Mouse (Mus musculus) midbrain, embryonic 11.5 days (tissue): ENCODE measurements around the gene Pigm. TPM values are rescaled to one million over a fixed set of nuclear protein-coding genes. Genes with fewer than 3 reads are reported as not detected.

Source experiments
- ATAC-seq: fragments of 200-750 bp; cut with Nextera tagmentation; 2 replicates; pipeline ENCODE4 v1.8.0; 2017; ENCODE audit warnings: moderate TSS enrichment, moderate library complexity; ENCODE audit not compliant: low FRiP score
- DNase-seq: peaks from one replicate; pipeline ENCODE4 v3.0.0; 2015; ENCODE audit warnings: low spot score; ENCODE audit errors: missing footprints
- H3K27ac ChIP-seq: fragments of 300-500 bp; sonication (generic); 2 replicates; pipeline ENCODE4 v1.5.1; 2014; ENCODE audit warnings: low read depth, low read length
- H3K27me3 ChIP-seq: fragments of 300-500 bp; sonication (generic); 2 replicates; pipeline ENCODE4 v1.6.1; 2014; ENCODE audit warnings: mild to moderate bottlenecking, low read length, moderate library complexity, mixed read lengths; ENCODE audit not compliant: control insufficient read depth, insufficient read depth
- H3K36me3 ChIP-seq: fragments of 300-500 bp; sonication (generic); 2 replicates; pipeline ENCODE4 v1.6.1; 2014; ENCODE audit warnings: mild to moderate bottlenecking, low read length, moderate library complexity, mixed read lengths; ENCODE audit not compliant: control insufficient read depth, insufficient read depth
- H3K4me1 ChIP-seq: fragments of 300-500 bp; sonication (generic); 2 replicates; pipeline ENCODE4 v1.6.1; 2014; ENCODE audit warnings: low read length; ENCODE audit not compliant: control insufficient read depth, insufficient read depth
- H3K4me2 ChIP-seq: fragments of 300-500 bp; sonication (generic); 2 replicates; pipeline ENCODE4 v1.6.1; 2014; ENCODE audit warnings: mild to moderate bottlenecking, moderate library complexity
- H3K4me3 ChIP-seq: fragments of 300-500 bp; sonication (generic); 2 replicates; pipeline ENCODE4 v1.5.1; 2014; ENCODE audit warnings: low read depth, low read length
- H3K9ac ChIP-seq: fragments of 300-500 bp; sonication (generic); 2 replicates; pipeline ENCODE4 v1.6.1; 2014; ENCODE audit warnings: low read length
- H3K9me3 ChIP-seq: fragments of 300-500 bp; sonication (generic); 2 replicates; pipeline ENCODE4 v1.6.1; 2016; ENCODE audit warnings: low read length; ENCODE audit not compliant: control insufficient read depth
- WGBS: fragments of 180-500 bp; shearing (Covaris S2); extraction: QIAGEN DNeasy Blood & Tissue Kit; methylation state at CpG from one replicate; pipeline ENCODE4 v1.1.7; 2014; 5-methylcytosine and 5-hydroxymethylcytosine counted together
- polyA plus RNA-seq: library from polyadenylated mRNA; unstranded; fragments of >200 nt; fragmentation: Nextera tagmentation; extraction: Ambion mirVana; gene quantifications from 2 replicates; pipeline ENCODE4 v1.2.1, GENCODE M21; 2014

The Pigm gene
- polyA plus RNA-seq, 1 experiment from 2014 or later, result 11.0 TPM

DNA sequence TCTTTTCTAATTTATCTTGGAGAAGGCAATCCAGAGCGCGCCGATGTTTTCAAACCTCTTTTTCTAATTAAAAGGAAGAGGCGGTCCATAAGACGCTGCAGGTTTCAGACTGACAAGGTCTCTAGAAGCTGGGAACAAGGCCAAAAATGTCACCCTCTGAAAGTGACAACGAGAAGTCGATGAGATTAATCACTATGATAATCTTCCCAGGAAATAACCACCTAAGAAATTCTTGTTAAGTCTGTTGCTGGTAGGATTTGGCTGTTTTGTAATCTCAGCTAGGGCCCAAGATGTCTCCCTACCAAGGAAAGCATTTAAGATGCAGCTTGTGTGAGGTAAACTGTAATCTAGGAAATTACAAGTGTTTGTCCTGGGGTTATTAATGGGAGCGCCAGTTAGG is 17.4 kb downstream of the Pigm start:
- no peaks in the 10 kb centered on the region for H3K36me3 ChIP-seq
- H3K4me2 ChIP-seq, result no peak overlapping the region
- H3K4me3 ChIP-seq, result no peak overlapping the region
- no peaks in the 10 kb centered on the region for H3K9me3 ChIP-seq
- H3K9ac ChIP-seq, result no peak overlapping the region
- no peak overlapping the region for H3K27ac ChIP-seq
- no peaks in the 10 kb centered on the region for H3K27me3 ChIP-seq
- DNase-seq, result no peak
- 68% methylated on average over 8 of the region's 8 CpGs for WGBS
- ATAC-seq, result no peak
- no peaks in the 10 kb centered on the region; the same call in 1 of the 2 replicates for H3K4me1 ChIP-seq

DNA sequence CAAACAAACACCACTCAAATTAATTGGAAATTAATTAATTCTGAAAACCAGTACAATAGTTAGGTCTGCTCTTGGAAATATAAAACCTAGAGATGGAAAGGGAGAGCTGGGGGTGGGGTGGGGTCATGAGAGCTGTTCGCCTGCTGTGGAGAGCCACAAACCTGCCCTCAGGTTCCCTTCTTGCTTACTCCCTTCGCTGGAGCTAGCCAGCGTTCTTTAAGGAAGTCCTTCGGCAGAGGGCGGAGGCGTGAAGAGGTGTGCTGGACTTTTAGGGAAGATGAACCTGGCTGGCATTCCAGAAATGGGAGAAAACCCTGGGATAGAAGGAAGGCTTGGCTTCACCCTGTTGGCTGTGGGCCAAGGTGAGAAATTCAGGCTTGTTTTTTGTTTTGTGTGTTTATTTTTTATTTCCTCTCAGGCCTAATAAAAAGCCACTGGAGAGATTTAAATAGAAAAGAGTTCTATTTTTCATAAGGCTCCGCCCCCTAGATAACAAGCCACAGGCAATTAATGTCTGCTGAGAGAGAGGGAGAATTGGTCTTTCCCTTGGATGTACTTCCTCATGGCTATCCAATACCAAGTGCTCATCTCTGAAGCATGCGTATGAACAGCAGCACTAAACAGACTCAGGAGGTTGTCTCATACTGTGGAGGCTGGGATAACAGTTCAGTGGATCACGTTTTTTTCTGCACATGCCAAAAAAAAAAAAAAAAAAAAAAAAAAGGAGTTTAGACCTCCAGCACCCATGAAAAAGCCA is 20.8 kb downstream of the Pigm start:
- Histone ChIP-seq H3K9me3 (no peaks in the 10 kb centered on the region), H3K36me3 (no peaks in the 10 kb centered on the region), H3K4me1 (no peaks in the 10 kb centered on the region; the same call in 1 of the 2 replicates), H3K9ac (no peak overlapping the region), H3K4me2 (no peak overlapping the region), H3K27me3 (no peaks in the 10 kb centered on the region), H3K27ac (no peak overlapping the region), H3K4me3 (no peak overlapping the region)
- no peak for ATAC-seq
- 67% methylated on average over 9 of the region's 9 CpGs for WGBS
- no peak for DNase-seq

- Histone ChIP-seq H3K27me3 (no peaks in the 10 kb centered on the region), H3K4me3 (no peak overlapping the region), H3K4me1 (no peaks in the 10 kb centered on the region), H3K27ac (no peak overlapping the region), H3K9ac (no peak overlapping the region), H3K36me3 (no peaks in the 10 kb centered on the region), H3K4me2 (no peak overlapping the region), H3K9me3 (no peaks in the 10 kb centered on the region)
- DNase-seq (no peak), ATAC-seq (peak; percentile 49; the same call in 1 of the 2 replicates)
- WGBS, result 58% methylated on average over 16 of the region's 16 CpGs
Measured at GRCm38 (mm10) chr1:172406077-172406706, 29.8 kb downstream of the Pigm start.

DNA sequence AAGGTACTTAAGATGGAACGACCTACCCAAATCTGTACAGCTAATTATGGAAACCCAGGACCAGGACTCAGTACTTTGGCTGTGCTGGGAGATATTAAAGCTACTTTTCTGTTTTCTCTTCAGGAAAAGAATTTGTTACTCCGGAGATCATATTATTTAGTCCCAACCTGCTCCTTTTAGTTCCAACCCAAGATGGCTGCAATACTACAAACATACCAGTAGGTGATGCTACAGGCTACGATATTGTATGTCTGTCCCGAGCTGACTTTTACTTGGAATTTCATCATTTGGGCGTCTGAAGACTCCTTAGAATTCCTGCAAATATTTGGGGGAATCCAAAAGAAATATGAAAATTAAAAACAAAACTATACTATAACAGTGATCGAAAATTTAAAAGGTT is 32.6 kb downstream of the Pigm start:
- Histone ChIP-seq H3K4me2 (no peak overlapping the region), H3K9ac (no peak overlapping the region), H3K27me3 (no peaks in the 10 kb centered on the region), H3K9me3 (no peaks in the 10 kb centered on the region), H3K4me1 (no peaks in the 10 kb centered on the region), H3K4me3 (no peak overlapping the region), H3K36me3 (no peaks in the 10 kb centered on the region), H3K27ac (no peak overlapping the region)
- WGBS, result 10% methylated on average over 6 of the region's 6 CpGs
- peak; percentile 92 for DNase-seq
- ATAC-seq, result no peak

- no peak overlapping the region for H3K27ac ChIP-seq
- no peaks in the 10 kb centered on the region for H3K27me3 ChIP-seq
- DNase-seq, result peak; percentile 84
- no peak for ATAC-seq
- no peak overlapping the region for H3K4me3 ChIP-seq
- 5% methylated on average over 5 of the region's 5 CpGs for WGBS
- no peak overlapping the region for H3K4me2 ChIP-seq
- no peaks in the 10 kb centered on the region for H3K4me1 ChIP-seq
- no peak overlapping the region for H3K9ac ChIP-seq
- no peaks in the 10 kb centered on the region for H3K36me3 ChIP-seq
- H3K9me3 ChIP-seq, result no peaks in the 10 kb centered on the region
Measured at GRCm38 (mm10) chr1:172409431-172409830, 33.1 kb downstream of the Pigm start.

DNA sequence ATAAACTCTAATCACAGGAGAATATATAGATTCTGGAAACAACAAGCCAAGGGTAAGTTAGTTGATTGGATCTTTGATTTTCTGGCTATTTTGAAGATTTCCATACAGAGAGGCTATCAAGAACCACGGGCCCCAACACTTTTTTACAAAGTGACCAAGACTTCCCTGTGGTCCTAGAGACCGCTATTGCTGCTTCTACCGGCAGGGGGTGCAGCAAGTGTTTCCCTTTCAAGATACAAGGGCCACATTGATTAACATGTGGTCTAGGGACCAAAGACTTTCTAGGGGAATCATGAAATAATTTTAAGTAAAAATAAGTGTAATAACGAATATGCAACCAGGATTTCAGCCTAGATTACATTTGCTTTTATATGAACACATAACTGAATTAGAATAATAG is 34.5 kb downstream of the Pigm start:
- Histone ChIP-seq H3K9ac (no peak overlapping the region), H3K4me1 (no peaks in the 10 kb centered on the region), H3K4me2 (no peak overlapping the region), H3K9me3 (no peaks in the 10 kb centered on the region), H3K4me3 (no peak overlapping the region), H3K27me3 (no peaks in the 10 kb centered on the region), H3K36me3 (no peaks in the 10 kb centered on the region), H3K27ac (no peak overlapping the region)
- ATAC-seq (0 out of 2 replicates have a peak, but pooled peaks have one; percentile 28), DNase-seq (peak; percentile 95)
- 8% methylated on average over 4 of the region's 4 CpGs for WGBS

DNA sequence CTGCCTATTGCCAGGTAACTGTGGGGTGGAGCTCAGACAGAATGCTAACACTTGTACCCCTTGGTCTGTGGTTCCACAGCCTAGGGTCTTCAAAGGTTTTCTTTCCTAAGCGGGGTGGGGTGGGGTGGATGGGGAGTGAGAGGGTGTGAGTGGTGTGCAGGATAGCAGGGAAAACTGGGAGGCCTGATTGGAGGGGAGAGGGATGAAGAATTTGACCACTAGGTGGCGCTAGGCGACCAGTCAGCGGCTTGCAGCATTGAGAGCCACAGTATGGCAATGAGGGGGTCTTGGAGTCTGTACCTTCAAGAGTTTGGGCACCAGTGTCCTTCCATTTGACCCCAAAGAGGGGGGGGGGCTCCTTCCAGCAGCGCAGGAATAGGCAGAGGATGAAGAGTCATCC is 35.9 kb downstream of the Pigm start:
- H3K4me1 ChIP-seq, result no peaks in the 10 kb centered on the region
- H3K4me3 ChIP-seq, result no peak overlapping the region
- H3K36me3 ChIP-seq, result no peaks in the 10 kb centered on the region
- no peaks in the 10 kb centered on the region for H3K9me3 ChIP-seq
- DNase-seq, result peak; percentile 98
- H3K9ac ChIP-seq, result no peak overlapping the region
- peak; percentile 83 for ATAC-seq
- no peak overlapping the region for H3K27ac ChIP-seq
- 2% methylated on average over 5 of the region's 5 CpGs for WGBS
- no peaks in the 10 kb centered on the region for H3K27me3 ChIP-seq
- no peak overlapping the region for H3K4me2 ChIP-seq

DNA sequence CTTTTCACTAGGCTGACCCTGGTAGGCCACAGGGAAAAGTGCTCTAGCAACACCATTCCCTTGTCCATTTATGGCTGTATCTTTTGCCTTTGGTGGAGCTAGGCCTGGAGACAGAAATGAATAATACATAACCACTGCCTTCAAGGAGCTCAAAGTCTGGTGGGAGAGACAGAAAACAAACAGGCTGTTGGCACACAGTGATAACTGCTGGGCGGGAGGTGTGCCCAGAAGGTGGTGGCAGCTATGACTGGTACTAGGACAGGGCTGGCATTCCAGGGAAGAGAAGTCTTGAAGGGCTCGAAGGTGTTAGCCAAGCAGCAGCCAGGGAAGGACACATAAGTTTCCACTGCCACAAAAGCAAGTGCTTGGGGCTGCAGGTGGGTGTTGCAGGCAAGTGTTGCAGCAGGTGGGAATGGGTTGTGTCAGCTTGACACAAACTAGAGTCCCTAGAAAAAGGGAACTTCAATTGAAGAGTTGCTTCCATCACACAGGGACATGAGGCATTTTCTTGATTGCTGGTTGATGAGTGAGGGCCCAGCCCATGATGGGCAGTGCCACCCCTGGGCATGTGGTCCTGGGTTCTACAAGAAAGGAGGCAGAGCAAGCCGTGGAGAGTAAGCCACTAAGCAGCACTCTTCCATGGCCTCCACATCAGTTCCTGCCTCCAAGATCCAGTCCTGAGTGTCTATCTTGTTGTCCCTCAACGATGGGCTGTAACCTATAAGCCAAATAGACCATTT is 37.3 kb downstream of the Pigm start:
- WGBS, result 83% methylated on average over 4 of the region's 4 CpGs
- H3K27ac ChIP-seq, result no peak overlapping the region
- H3K4me1 ChIP-seq, result no peaks in the 10 kb centered on the region

GRCm38 (mm10) chr1:172414231-172414585 is 37.9 kb downstream of the Pigm start:
- no peak overlapping the region for H3K4me3 ChIP-seq
- no peaks in the 10 kb centered on the region for H3K27me3 ChIP-seq
- no peak overlapping the region for H3K27ac ChIP-seq
- no peaks in the 10 kb centered on the region for H3K9me3 ChIP-seq
- H3K36me3 ChIP-seq, result no peaks in the 10 kb centered on the region
- ATAC-seq (no peak), DNase-seq (no peak)
- 81% methylated on average over 6 of the region's 6 CpGs for WGBS
- no peaks in the 10 kb centered on the region for H3K4me1 ChIP-seq
- H3K9ac ChIP-seq, result no peak overlapping the region
- no peak overlapping the region for H3K4me2 ChIP-seq

More for the DNA sequence above, 37.3 kb downstream of the Pigm start:
- no peak for ATAC-seq
- Histone ChIP-seq H3K9ac (no peak overlapping the region), H3K27me3 (no peaks in the 10 kb centered on the region), H3K4me3 (no peak overlapping the region), H3K4me2 (no peak overlapping the region), H3K36me3 (no peaks in the 10 kb centered on the region), H3K9me3 (no peaks in the 10 kb centered on the region)
- no peak for DNase-seq
